Comparison of ENCODE assay signal across 9 mouse cellular contexts in the genomic region with DNA sequence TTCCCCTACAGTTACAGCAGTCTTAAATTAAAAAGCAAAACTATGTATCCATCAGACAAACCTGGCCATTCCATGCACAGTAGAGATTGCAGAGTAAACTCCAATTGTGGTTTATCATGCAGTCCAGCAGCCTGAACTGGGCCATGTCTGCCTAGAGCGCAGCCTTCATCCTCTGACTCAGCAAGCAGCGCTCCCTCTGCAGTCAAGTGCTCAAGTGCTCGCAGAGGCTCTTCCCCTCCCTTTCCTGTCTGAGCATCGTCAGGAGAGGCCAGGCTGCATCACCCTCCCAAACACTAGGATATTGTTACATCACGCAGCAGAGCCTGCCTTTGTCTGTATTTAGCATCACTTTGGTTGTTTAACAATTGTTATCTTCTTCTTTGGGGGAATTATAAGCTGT. TPM values are rescaled to one million over a fixed set of nuclear protein-coding genes. Genes with fewer than 3 reads are reported as not detected.
DNase-seq lines count a peak whose midpoint lies in the region; ATAC-seq and TF ChIP-seq lines count a peak whose summit lies in the region.
"Had no signal": no experiment of that assay in that cellular context is flagged by ENCODE, and none has a peak within 500 bp of the region (broad histone marks: within the 10 kb centered on the region; RNA-seq: fewer than 3 reads in every experiment).

No protein-coding gene starts in this region.

- H3K4me2 ChIP-seq in kidney, postnatal 0 days (ENCODE audit: low read length): no peak overlapping the region
- no peak overlapping the region for H3K4me2 ChIP-seq in lung, embryonic 16.5 days (ENCODE audit: low read depth, low read length)
- H3K4me2 ChIP-seq in stomach, embryonic 15.5 days: no peak overlapping the region

- in situ Hi-C loops in Patski (cut with MboI; ENCODE audit: low pct_unique_long_range_greater_than_20kb): no loop called here

- CTCF ChIA-PET in Patski (lab: Charles Lee): interaction anchor here (0.7 to 3.2 kb wide), 6 partner anchors 9 to 43 kb away, joined by 3 to 9 read pairs (median 4); no protein-coding TSS in a partner anchor

- no peak overlapping the region for H3K9ac ChIP-seq in kidney, postnatal 0 days (ENCODE audit: low read depth, low read length)
- no peak overlapping the region for H3K9ac ChIP-seq in lung, embryonic 16.5 days (ENCODE audit: low read length)
- no peak overlapping the region for H3K9ac ChIP-seq in stomach, embryonic 15.5 days

- no peak overlapping the region for H3K4me3 ChIP-seq in kidney, postnatal 0 days (replicated peaks; ENCODE audit: low read depth, low read length)
- no peak overlapping the region for H3K4me3 ChIP-seq in lung, embryonic 16.5 days (ENCODE audit: low read length)
- no peak overlapping the region for H3K4me3 ChIP-seq in stomach, embryonic 15.5 days (replicated peaks)

- no peaks in the 10 kb centered on the region for H3K36me3 ChIP-seq in kidney, postnatal 0 days (ENCODE audit: insufficient read depth, low read length)
- H3K36me3 ChIP-seq in lung, embryonic 16.5 days (ENCODE audit: control insufficient read depth, insufficient read depth, low read length): no peaks in the 10 kb centered on the region
- H3K36me3 ChIP-seq in stomach, embryonic 15.5 days: no peaks in the 10 kb centered on the region

- no peaks in the 10 kb centered on the region for H3K9me3 ChIP-seq in kidney, postnatal 0 days (replicated peaks; ENCODE audit: low read length)
- no peaks in the 10 kb centered on the region for H3K9me3 ChIP-seq in lung, embryonic 16.5 days (ENCODE audit: control insufficient read depth, low read length)
- H3K9me3 ChIP-seq in stomach, embryonic 15.5 days: no peaks in the 10 kb centered on the region

- DNase-seq in kidney, postnatal 0 days (ENCODE audit: low spot score): peak; percentile 58
- no peak for DNase-seq in kidney, postnatal 25 days
- no peak for DNase-seq in Patski (ENCODE audit: low read depth, low spot score)
- peak; percentile 78 for DNase-seq in embryo, embryonic 10 days (ENCODE audit: low spot score)
- DNase-seq in heart, postnatal 10 days: peak; percentile 39 to 52
- no peak for DNase-seq in spleen, postnatal 36 days (ENCODE audit: low spot score in 2 of 2)

- no peaks in the 10 kb centered on the region for H3K27me3 ChIP-seq in kidney, postnatal 0 days (ENCODE audit: insufficient read depth, low read length)
- H3K27me3 ChIP-seq in Patski: no peaks in the 10 kb centered on the region
- no peaks in the 10 kb centered on the region for H3K27me3 ChIP-seq in lung, embryonic 16.5 days (ENCODE audit: control insufficient read depth, insufficient read depth, low read depth, low read length)
- H3K27me3 ChIP-seq in stomach, embryonic 15.5 days (replicated peaks): no peaks in the 10 kb centered on the region

- no peak for TF ChIP-seq CTCF in kidney, postnatal 0 days (IDR thresholded peaks at IDR 0.05; ENCODE audit: low read depth)
- TF ChIP-seq CTCF in Patski (IDR thresholded peaks at IDR 0.05): no peak

- no peak overlapping the region for H3K27ac ChIP-seq in kidney, postnatal 0 days
- no peak overlapping the region for H3K27ac ChIP-seq in lung, embryonic 16.5 days (ENCODE audit: low read length)
- H3K27ac ChIP-seq in stomach, embryonic 15.5 days: peak overlapping the region; percentile 10; the same call in 1 of the 2 replicates
- H3K27ac ChIP-seq: macrophage had no signal

- H3K4me1 ChIP-seq in kidney, postnatal 0 days (replicated peaks; ENCODE audit: insufficient read depth, low read length): 0 out of 2 replicates have a peak, but pooled peaks cover 3% of the 10 kb centered on the region
- H3K4me1 ChIP-seq in lung, embryonic 16.5 days (replicated peaks; ENCODE audit: control insufficient read depth, insufficient read depth, low read length): peaks cover 35% of the 10 kb centered on the region
- peaks cover 20% of the 10 kb centered on the region for H3K4me1 ChIP-seq in stomach, embryonic 15.5 days

- 16% methylated on average over 5 of the region's 5 CpGs for WGBS in kidney, postnatal 0 days
- 9% methylated on average over 5 of the region's 5 CpGs for WGBS in lung, embryonic 16.5 days
- 11% methylated on average over 5 of the region's 5 CpGs for WGBS in stomach, embryonic 15.5 days

- ATAC-seq in kidney, postnatal 0 days (replicated peaks; ENCODE audit: low FRiP score, low read depth): no peak
- ATAC-seq in Patski: peak; percentile 67
- peak; percentile 57; the same call in 1 of the 2 replicates for ATAC-seq in lung, embryonic 16.5 days (ENCODE audit: low read depth)
- peak; percentile 61; the same call in 1 of the 2 replicates for ATAC-seq in stomach, embryonic 15.5 days (ENCODE audit: insufficient read depth, low FRiP score, low read depth)

- intact Hi-C loops in heart, postnatal 10 days (cut with DNase I): no loop called here

- POLR2A ChIA-PET in Patski (lab: Charles Lee): no interaction called here

RNA-seq across cellular contexts. Expression of a gene that starts 25.5 kb away (rescaled TPM):
- 8.3 and 9.6 TPM in 2 replicates for polyA plus RNA-seq in kidney, postnatal 0 days (2015; fragmentation: Nextera tagmentation; extraction: Ambion mirVana)
- polyA plus RNA-seq in Patski (2021): 42.9 TPM
- total RNA-seq in heart, postnatal 10 days (2021): 100 to 1,000 TPM; 105 to 112 TPM
- polyA plus RNA-seq in lung, embryonic 16.5 days (2015; fragmentation: Nextera tagmentation; extraction: Ambion mirVana): 10.5 and 11.1 TPM in 2 replicates
- 11.9 and 14.5 TPM in 2 replicates for polyA plus RNA-seq in stomach, embryonic 15.5 days (2015; fragmentation: Nextera tagmentation; extraction: Ambion mirVana)

Comparison
In these comparisons a context has a peak if more than half of its experiments do, and no peak if none do; other contexts are left out.
1. DNase-seq: peak in kidney, postnatal 0 days (single experiment), embryo, embryonic 10 days (single experiment) and heart, postnatal 10 days (2 of 2); none in kidney, postnatal 25 days (0 of 2), Patski (single experiment) and spleen, postnatal 36 days (0 of 2).